Mouse (Mus musculus) C2C12 (cell line): Measurements from ENCODE around the gene Olfr417.

Experiments used
- CEBPB ChIP-seq: IDR thresholded peaks from one replicate; pipeline ENCODE4 v1.6.1; 2011; ENCODE audit warnings: low read depth, mild to moderate bottlenecking, control low read depth, moderate library complexity
- CTCF ChIP-seq: IDR thresholded peaks from one replicate; pipeline ENCODE4 v1.5.1; 2011; ENCODE audit not compliant: control insufficient read depth, insufficient read depth, insufficient read length
- MAX ChIP-seq: IDR thresholded peaks from one replicate; pipeline ENCODE4 v1.6.1; 2011; ENCODE audit warnings: mild to moderate bottlenecking, control low read depth
- MYOG ChIP-seq: IDR thresholded peaks from one replicate; pipeline ENCODE4 v1.6.1; 2011; ENCODE audit not compliant: control insufficient read depth, insufficient read length; ENCODE audit errors: extremely low read depth
- USF1 ChIP-seq: IDR thresholded peaks from one replicate; pipeline ENCODE4 v1.6.1; 2011; ENCODE audit warnings: low read depth, mild to moderate bottlenecking, control low read depth, moderate library complexity

- TF ChIP-seq CTCF: no peak
- TF ChIP-seq MAX: no peak
- TF ChIP-seq MYOG: no peak
- no peak for TF ChIP-seq USF1
- TF ChIP-seq CEBPB: no peak
These were observed 25.8 kb downstream of the Olfr417 start, which contains the start of gene Olfr248 for GRCm38 (mm10) chr1:174390746-174391145.
